Mouse (Mus musculus) thymus, adult 2 months (tissue): ENCODE results near the gene Opcml.

Experiments
- CTCF ChIP-seq: fragments of 200-500 bp; IDR thresholded peaks from 2 replicates; pipeline ENCODE4 v1.5.1; 2012; ENCODE audit warnings: mild to moderate bottlenecking, control low read depth, low read length, moderate library complexity, borderline replicate concordance; ENCODE audit not compliant: control insufficient read depth, poor library complexity, insufficient read depth; ENCODE audit errors: extremely low read depth
- POLR2A ChIP-seq: fragments of 200-500 bp; IDR thresholded peaks from 2 replicates; pipeline ENCODE4 v1.6.1; 2012; ENCODE audit warnings: mild to moderate bottlenecking, low read length, control low read depth, moderate library complexity; ENCODE audit not compliant: control insufficient read depth, poor library complexity, insufficient read depth; ENCODE audit errors: extremely low read depth

DNA sequence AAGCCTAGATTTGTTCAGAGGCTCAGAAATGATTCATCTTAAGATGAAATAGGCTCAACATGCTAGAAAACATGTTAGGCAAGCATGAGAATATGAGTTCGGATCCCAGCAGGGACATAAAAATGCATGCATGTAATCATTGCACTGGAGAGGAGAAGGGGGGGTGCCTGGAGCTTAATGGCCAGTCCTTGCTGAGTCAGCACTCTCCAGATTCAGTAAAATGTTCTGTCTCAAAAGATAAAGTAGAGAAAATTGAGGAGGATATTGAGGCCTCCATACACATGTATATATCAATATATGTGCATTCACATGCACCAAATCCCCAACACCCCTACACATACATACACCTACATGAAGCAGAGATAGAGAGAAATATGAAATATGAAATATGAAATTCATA is 889.7 kb downstream of the Opcml start:
- TF ChIP-seq POLR2A: no peak
- TF ChIP-seq CTCF: no peak
